Mouse (Mus musculus) hindbrain, postnatal 0 days (tissue): ENCODE measurements at regions not wholly inside any gene's neighbourhood (a gene's known extent, or its start where the extent isn't known, plus 50 kb on each side); places are given as distances from the start of the nearest gene placed in this dataset.

Experiments used
- ATAC-seq: fragments of 200-750 bp; cut with Nextera tagmentation; 2 replicates; pipeline ENCODE4 v1.8.0; 2017; ENCODE audit warnings: mild to moderate bottlenecking, moderate TSS enrichment, moderate library complexity
- DNase-seq: peaks from one replicate; pipeline ENCODE4 v3.0.0-alpha.2; 2015; ENCODE audit warnings: low spot score
- H3K27ac ChIP-seq: fragments of 300-500 bp; sonication (generic); 2 replicates; pipeline ENCODE4 v1.5.1; 2014; ENCODE audit warnings: mild to moderate bottlenecking
- H3K27me3 ChIP-seq: fragments of 300-500 bp; sonication (generic); 2 replicates; pipeline ENCODE4 v1.6.1; 2014; ENCODE audit warnings: low read length, mixed read lengths; ENCODE audit not compliant: insufficient read depth
- H3K36me3 ChIP-seq: fragments of 300-500 bp; sonication (generic); 2 replicates; pipeline ENCODE4 v1.6.1; 2014; ENCODE audit warnings: low read length, mixed read lengths; ENCODE audit not compliant: insufficient read depth
- H3K4me1 ChIP-seq: fragments of 300-500 bp; sonication (generic); 2 replicates; pipeline ENCODE4 v1.6.1; 2014; ENCODE audit warnings: antibody characterized with exemption, low read length, mixed read lengths; ENCODE audit not compliant: insufficient read depth
- H3K4me2 ChIP-seq: fragments of 300-500 bp; sonication (generic); 2 replicates; pipeline ENCODE4 v1.6.1; 2014; ENCODE audit warnings: low read depth, mild to moderate bottlenecking, low read length, moderate library complexity, mixed read lengths
- H3K4me3 ChIP-seq: fragments of 300-500 bp; sonication (generic); 2 replicates; pipeline ENCODE4 v1.5.1; 2014; ENCODE audit warnings: low read length
- H3K9ac ChIP-seq: fragments of 300-500 bp; sonication (generic); replicated peaks from 2 replicates; pipeline ENCODE4 v1.6.1; 2014; ENCODE audit warnings: mild to moderate bottlenecking, low read length, moderate library complexity, mixed read lengths
- H3K9me3 ChIP-seq: fragments of 300-500 bp; sonication (generic); 2 replicates; pipeline ENCODE4 v1.6.1; 2016; ENCODE audit warnings: low read length, mixed read lengths
- CTCF ChIP-seq: IDR thresholded peaks from 2 replicates; pipeline ENCODE4 v1.5.1; 2016; ENCODE audit warnings: antibody characterized with exemption, control low read depth, low read depth
- WGBS: fragments of 180-500 bp; shearing (Covaris S2); extraction: QIAGEN DNeasy Blood & Tissue Kit; methylation state at CpG from one replicate; pipeline ENCODE4 v1.1.7; 2014; 5-methylcytosine and 5-hydroxymethylcytosine counted together

DNA sequence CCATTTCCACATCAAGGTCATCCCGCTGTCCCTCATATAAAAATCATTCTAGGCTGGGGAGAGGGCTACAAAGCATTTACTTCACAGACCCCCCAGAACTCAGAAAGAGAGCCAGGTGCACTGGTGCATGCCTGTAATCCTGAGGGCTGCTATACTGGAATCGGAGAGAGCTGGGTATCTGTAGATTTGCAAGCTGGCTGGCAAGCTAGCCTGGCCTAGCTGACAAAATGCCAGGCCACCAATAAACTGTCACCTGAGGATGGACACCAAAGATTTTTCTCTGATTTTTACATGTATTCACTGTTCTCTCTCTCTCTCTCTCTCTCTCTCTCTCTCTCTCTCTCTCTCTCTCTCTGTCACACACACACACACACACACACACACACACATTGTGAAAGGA is 98.1 kb upstream of the Gm6657 start:
- no peak for TF ChIP-seq CTCF
- ATAC-seq: no peak
- Histone ChIP-seq H3K27me3 (no peaks in the 10 kb centered on the region), H3K4me1 (peaks cover 18% of the 10 kb centered on the region), H3K27ac (no peak overlapping the region), H3K36me3 (no peaks in the 10 kb centered on the region), H3K9ac (no peak overlapping the region), H3K4me2 (no peak overlapping the region), H3K4me3 (no peak overlapping the region), H3K9me3 (no peaks in the 10 kb centered on the region)
- no peak for DNase-seq
- 71% methylated on average over 2 of the region's 2 CpGs for WGBS

DNA sequence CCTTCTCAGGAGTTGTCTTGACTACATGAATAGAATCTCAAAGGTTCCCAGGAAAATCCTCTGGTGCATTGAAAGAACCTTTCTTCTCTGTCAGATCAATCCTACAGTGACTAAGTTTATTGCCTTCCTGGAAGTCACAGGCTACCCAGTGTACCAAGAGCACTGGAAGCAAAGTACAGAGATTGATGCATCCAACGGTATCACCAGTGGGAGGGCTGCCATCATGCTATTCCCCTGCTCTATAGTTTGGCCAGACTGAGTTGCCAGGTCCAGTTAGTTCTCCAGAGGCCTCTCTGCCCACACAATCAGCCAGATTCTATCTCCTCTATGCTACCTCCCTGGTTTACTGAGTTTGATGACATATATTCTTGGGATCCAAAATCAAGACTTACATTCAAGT is 96.9 kb upstream of the Gm6657 start:
- Histone ChIP-seq H3K27ac (no peak overlapping the region), H3K9ac (no peak overlapping the region), H3K4me2 (no peak overlapping the region), H3K36me3 (no peaks in the 10 kb centered on the region), H3K4me1 (peaks cover 18% of the 10 kb centered on the region), H3K27me3 (no peaks in the 10 kb centered on the region), H3K9me3 (no peaks in the 10 kb centered on the region), H3K4me3 (no peak overlapping the region)
- no peak for TF ChIP-seq CTCF
- no peak; the same call in 1 of the 2 replicates for ATAC-seq
- DNase-seq: no peak
- WGBS: 16% methylated on average over 1 of the region's 1 CpGs

- Histone ChIP-seq H3K4me2 (no peak overlapping the region), H3K36me3 (no peaks in the 10 kb centered on the region), H3K9ac (no peak overlapping the region), H3K4me1 (peaks cover 18% of the 10 kb centered on the region), H3K27me3 (no peaks in the 10 kb centered on the region), H3K4me3 (no peak overlapping the region), H3K27ac (0 out of 2 replicates have a peak overlapping the region, but pooled peaks have one; percentile 11), H3K9me3 (no peaks in the 10 kb centered on the region)
- ATAC-seq (no peak), DNase-seq (peak; percentile 58)
- peak; percentile 56 for TF ChIP-seq CTCF
- 57% methylated on average over 2 of the region's 2 CpGs for WGBS
These were observed 96.3 kb upstream of the Gm6657 start for GRCm38 (mm10) chr12:78097692-78098091.

DNA sequence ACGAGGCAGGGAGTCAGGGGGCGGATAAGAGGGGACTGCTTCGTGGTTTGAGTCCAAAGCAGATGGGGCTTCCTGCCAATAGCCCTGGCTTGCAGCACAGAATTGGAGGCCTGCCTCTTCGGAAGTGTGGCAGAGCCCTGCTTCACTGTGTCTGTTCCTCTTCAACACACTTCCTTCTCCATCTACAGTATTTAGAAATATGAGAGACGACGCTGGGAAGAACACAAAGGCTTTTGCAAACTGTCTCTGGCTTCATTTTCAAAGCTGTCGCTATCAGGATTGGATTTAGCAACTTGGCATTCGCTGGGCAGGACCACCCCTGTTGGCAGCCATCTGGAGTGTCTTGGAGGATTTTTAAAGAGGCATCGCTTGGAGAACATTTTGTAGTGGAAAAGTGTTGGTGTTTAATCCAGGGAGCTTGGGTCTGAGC is 95.3 kb upstream of the Gm6657 start:
- H3K9me3 ChIP-seq: no peaks in the 10 kb centered on the region
- ATAC-seq: peak; percentile 83
- peaks cover 18% of the 10 kb centered on the region for H3K4me1 ChIP-seq
- H3K27ac ChIP-seq: peak overlapping the region; percentile 85
- peak overlapping the region; percentile 16; the same call in 1 of the 2 replicates for H3K4me2 ChIP-seq
- DNase-seq: peak; percentile 86
- no peak overlapping the region for H3K9ac ChIP-seq
- no peak overlapping the region for H3K4me3 ChIP-seq
- H3K27me3 ChIP-seq: no peaks in the 10 kb centered on the region
- WGBS: 34% methylated on average over 9 of the region's 9 CpGs
- TF ChIP-seq CTCF: no peak
- no peaks in the 10 kb centered on the region for H3K36me3 ChIP-seq

GRCm38 (mm10) chr12:78099761-78100160 is 94.3 kb upstream of the Gm6657 start:
- H3K4me1 ChIP-seq: peaks cover 18% of the 10 kb centered on the region
- 43% methylated on average over 4 of the region's 4 CpGs for WGBS
- ATAC-seq: peak; percentile 87
- H3K4me2 ChIP-seq: no peak overlapping the region
- no peak for TF ChIP-seq CTCF
- H3K9me3 ChIP-seq: no peaks in the 10 kb centered on the region
- H3K27ac ChIP-seq: peak overlapping the region; percentile 85
- no peak overlapping the region for H3K4me3 ChIP-seq
- H3K9ac ChIP-seq: no peak overlapping the region
- H3K27me3 ChIP-seq: no peaks in the 10 kb centered on the region
- peak; percentile 76 for DNase-seq
- H3K36me3 ChIP-seq: no peaks in the 10 kb centered on the region

DNA sequence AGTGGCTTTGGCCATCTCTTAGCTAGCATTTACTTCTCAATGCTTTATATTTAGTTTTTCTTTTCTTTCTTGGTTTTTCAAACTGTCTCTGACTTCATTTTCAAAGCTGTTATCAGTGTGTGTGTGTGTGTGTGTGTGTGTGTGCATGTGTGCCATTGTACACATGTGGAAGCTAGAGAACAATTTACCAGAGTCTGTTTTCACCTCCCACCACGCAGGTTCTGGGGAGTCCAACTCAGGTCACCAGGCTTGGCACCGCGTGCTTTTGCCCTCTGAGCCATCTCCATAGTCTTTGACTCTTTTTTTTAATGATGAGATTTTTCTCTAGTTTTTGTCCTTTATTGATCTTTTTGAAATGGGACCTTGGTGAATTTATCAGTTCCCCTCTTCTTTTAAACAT is 93.3 kb upstream of the Gm6657 start:
- no peak for TF ChIP-seq CTCF
- Histone ChIP-seq H3K9ac (no peak overlapping the region), H3K4me3 (no peak overlapping the region), H3K36me3 (no peaks in the 10 kb centered on the region), H3K4me2 (no peak overlapping the region), H3K4me1 (peaks cover 18% of the 10 kb centered on the region), H3K27ac (no peak overlapping the region), H3K9me3 (no peaks in the 10 kb centered on the region), H3K27me3 (no peaks in the 10 kb centered on the region)
- no peak for ATAC-seq
- no peak for DNase-seq
- 93% methylated on average over 3 of the region's 3 CpGs for WGBS

DNA sequence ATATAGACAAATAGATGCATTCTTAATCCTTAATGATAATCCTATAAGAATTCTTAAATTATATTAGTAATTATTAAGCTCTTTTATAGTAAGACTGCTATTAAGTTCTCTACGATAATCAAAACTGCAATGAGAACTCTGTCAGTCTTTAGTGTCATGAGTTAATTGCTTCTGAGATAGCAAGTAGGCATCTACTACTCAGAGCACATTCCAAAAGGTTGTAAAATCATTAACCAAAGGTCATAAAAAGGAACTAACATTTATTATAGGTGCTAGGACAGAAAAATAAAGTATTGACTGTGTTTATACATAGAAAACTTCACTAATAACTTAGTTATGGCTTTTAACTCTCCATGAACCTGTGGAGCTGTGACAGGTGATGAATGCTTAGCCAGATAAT is 84.1 kb upstream of the Gm6657 start:
- Histone ChIP-seq H3K27ac (no peak overlapping the region), H3K9ac (no peak overlapping the region), H3K9me3 (no peaks in the 10 kb centered on the region), H3K4me1 (no peaks in the 10 kb centered on the region), H3K36me3 (no peaks in the 10 kb centered on the region), H3K27me3 (no peaks in the 10 kb centered on the region), H3K4me3 (no peak overlapping the region), H3K4me2 (no peak overlapping the region)
- WGBS: 91% methylated on average over 1 of the region's 1 CpGs
- DNase-seq (no peak), ATAC-seq (no peak)
- no peak for TF ChIP-seq CTCF
